Mouse (Mus musculus) left cerebral cortex, postnatal 36 days (tissue): ENCODE results near the gene Capn13. TPM values are rescaled to one million over a fixed set of nuclear protein-coding genes. Genes with fewer than 3 reads are reported as not detected.
"Not testable (repeated sequence)": the region's sequence is repeated elsewhere in the genome, so short reads cannot be mapped to it uniquely, and the experiment has no call there.

Source experiments
- DNase-seq, 2 experiments: peaks; one replicate each; pipeline ENCODE4 v3.0.0; 2021 to 2022; ENCODE audit warnings: low spot score in 2 of 2, mixed read lengths in 1 of 2
- intact Hi-C: fragments of 180-260 bp; cut with DNase I; formaldehyde crosslinking; loops from one replicate; pipeline ENCODE4 v1.15.1; 2025
- total RNA-seq, 2 experiments: library from RNA; stranded (reverse); gene quantifications; 2 replicates each; pipeline ENCODE4 v1.2.3; 2021

Capn13 gene
- total RNA-seq, 2 experiments from 2014 or later: not detected

- DNase-seq: no peak
- intact Hi-C loops: loop anchor here (5.0 kb wide), 2 partner anchors 92 to 202 kb away; no protein-coding TSS in a partner anchor
Observed at GRCm38 (mm10) chr17:73298981-73299380, 101.7 kb downstream of the Capn13 start.

- intact Hi-C loops: loop anchor here (2.0 to 5.0 kb wide), 4 partner anchors 90 to 438 kb away; no protein-coding TSS in a partner anchor
Observed at GRCm38 (mm10) chr17:73296855-73297254, 103.8 kb downstream of the Capn13 start.

GRCm38 (mm10) chr17:73293237-73293636 lies 107.4 kb downstream of the Capn13 start:
- intact Hi-C loops: no loop called here

More at GRCm38 (mm10) chr17:73296855-73297254, 103.8 kb downstream of the Capn13 start:
- DNase-seq: peak; percentile 42 to 43

GRCm38 (mm10) chr17:73284301-73284700 lies 116.4 kb downstream of the Capn13 start:
- no peak for DNase-seq
- intact Hi-C loops: no loop called here

More at GRCm38 (mm10) chr17:73293237-73293636, 107.4 kb downstream of the Capn13 start:
- DNase-seq: no peak

GRCm38 (mm10) chr17:73282702-73283101 lies 118.0 kb downstream of the Capn13 start:
- intact Hi-C loops, DNase-seq: not testable (repeated sequence)

- intact Hi-C loops: no loop called here
- DNase-seq: no peak
Observed at GRCm38 (mm10) chr17:73277770-73278169, 122.9 kb downstream of the Capn13 start.

- intact Hi-C loops: no loop called here
- DNase-seq: no peak
Observed at GRCm38 (mm10) chr17:73275066-73275465, 125.6 kb downstream of the Capn13 start.

- DNase-seq: no peak
- intact Hi-C loops: no loop called here
Observed at GRCm38 (mm10) chr17:73273809-73274208, 126.9 kb downstream of the Capn13 start.

GRCm38 (mm10) chr17:73271797-73272600 lies 128.7 kb downstream of the Capn13 start:
- intact Hi-C loops: no loop called here
- peak; percentile 71 to 79 for DNase-seq

GRCm38 (mm10) chr17:73270871-73271796 lies 129.5 kb downstream of the Capn13 start:
- no peak for DNase-seq
- intact Hi-C loops: no loop called here

GRCm38 (mm10) chr17:73263077-73263501 lies 137.6 kb downstream of the Capn13 start:
- intact Hi-C loops: loop anchor here (10.0 kb wide), 1 partner anchor 158 kb away; the partner anchor contains the start of gene Lclat1
- DNase-seq: peak; percentile 84 to 87

GRCm38 (mm10) chr17:73262558-73262957 lies 138.1 kb downstream of the Capn13 start:
- no peak for DNase-seq
- intact Hi-C loops: loop anchor here (10.0 kb wide), 1 partner anchor 158 kb away; the partner anchor contains the start of gene Lclat1

GRCm38 (mm10) chr17:73259258-73259657 lies 141.4 kb downstream of the Capn13 start:
- DNase-seq, intact Hi-C loops: not testable (repeated sequence)

GRCm38 (mm10) chr17:73258620-73259019 lies 142.0 kb downstream of the Capn13 start:
- intact Hi-C loops: no loop called here
- DNase-seq: no peak
